Mouse (Mus musculus) cerebellum, adult 9-10 months (tissue): ENCODE measurements around the gene Krt73.

Source experiments
- DNase-seq: peaks from one replicate; pipeline ENCODE4 v3.0.0; 2022

Krt73 gene

DNA sequence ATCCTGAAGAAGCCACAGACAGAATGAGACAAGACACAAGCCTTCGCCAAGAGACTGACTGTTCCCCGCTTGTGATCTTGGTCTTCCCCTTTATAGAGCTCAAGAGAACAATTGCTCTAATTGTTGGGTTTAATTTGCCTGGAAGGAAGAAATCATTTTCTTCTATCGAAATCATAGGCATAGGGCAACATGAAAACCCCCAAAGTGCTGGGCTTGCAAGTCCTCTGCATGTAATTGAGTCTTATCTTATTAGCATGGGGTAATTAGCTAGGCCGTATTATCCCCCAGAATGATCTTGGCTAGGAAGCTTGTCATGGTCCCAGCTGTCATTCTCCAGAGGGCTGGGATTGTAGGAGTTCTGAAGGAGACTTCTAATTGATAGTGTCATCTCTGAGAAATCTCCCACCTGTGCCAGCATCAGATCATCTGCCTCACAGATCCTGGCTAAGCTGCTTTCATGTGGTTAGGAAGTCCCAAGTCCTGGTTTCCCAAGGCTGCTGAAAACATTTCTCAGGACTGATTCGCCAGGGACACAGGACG is at the start of gene Krt73:
Gene Krt73 (minus strand): TSS at position 51 of the 540 bp plus-strand sequence.
- DNase-seq = no peak

DNA sequence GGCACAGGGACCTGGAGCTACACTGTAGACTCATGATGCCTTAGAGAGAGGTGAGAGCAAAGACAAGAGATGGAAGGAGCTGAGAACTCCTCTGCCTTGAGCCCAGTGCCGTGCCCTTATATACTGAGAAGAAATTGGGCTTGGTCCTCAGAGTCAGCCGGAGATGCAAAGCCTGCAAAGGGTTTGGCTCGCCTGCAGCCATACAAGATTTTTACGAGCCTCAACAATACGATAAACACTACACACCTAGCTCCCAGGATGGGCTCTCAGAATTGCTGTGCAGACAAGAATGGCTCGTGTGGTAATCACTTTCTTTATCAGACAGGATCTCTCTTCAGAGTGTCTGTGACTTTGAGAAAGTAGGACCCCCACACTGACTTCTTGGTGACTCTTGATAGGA is 48.5 kb upstream of the Krt73 start, which contains the start of gene Krt1:
Gene Krt1 (minus strand): TSS at position 101 of the 400 bp plus-strand sequence.
- DNase-seq = no peak

DNA sequence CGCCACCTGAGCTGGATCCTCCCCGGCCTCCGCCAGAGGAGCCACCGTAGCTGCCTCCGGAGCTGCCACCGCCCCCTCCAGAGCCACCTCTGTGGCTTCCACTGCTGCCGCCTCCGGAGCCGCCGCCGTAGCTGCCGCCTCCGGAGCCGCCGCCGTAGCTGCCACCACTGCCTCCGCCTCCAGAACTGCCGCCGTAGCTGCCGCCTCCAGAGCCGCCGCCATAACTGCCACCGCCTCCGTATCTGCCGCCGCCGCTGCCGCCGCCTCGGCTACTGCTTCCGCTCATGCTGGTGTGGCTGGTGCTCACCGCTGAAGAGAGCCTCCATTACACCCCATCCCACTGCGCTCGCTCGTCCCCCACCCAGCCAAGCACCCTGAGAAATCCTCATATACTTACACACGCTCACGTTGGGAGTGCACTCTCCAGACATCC is 43.8 kb upstream of the Krt73 start:
- no peak for DNase-seq

DNA sequence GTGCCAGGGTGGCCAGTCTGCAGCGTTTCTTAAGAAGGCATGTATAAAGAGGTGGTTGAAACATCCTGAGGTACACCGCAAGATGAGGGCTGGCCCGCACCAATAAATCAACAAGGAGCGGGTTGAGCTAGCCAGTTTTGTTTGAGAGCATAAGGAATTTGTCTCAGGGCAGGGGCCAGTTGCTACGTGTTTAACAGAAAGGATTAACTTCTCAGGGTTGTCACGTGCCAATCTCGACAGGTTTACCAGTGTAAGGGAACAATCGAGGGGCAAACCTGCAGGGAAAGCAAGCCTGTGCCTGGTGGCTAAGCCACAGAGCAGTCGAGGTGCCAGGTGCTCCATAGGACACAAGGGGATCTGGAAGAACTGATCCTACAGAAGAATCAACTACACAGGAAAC is 41.0 kb upstream of the Krt73 start:
- DNase-seq = no peak

DNA sequence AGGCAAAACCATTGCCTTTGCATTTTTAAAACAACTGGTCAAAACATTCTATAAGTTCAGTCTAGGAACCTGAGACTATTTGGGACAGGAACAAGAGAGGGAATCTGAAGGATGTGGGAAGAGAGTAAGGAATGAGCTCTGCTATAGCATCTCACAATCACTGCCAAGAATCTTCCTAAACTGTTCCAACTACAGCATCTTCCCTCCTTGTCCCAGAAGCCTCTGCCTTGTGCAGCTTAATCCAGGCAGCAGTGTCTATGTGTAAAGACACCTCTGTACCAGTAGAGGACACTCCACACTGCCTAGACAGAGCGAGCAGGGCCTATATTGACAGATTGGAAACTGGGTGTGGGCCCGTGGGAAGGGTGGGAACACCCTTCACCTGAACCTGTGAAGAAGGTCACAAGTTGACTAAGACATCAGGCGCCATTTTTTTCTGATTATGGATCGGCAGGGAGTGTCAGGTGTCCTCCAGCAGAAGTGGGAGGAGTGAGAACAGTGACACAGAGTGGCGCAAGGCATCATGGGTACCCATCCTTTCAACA is 32.7 kb upstream of the Krt73 start:
- no peak for DNase-seq

DNA sequence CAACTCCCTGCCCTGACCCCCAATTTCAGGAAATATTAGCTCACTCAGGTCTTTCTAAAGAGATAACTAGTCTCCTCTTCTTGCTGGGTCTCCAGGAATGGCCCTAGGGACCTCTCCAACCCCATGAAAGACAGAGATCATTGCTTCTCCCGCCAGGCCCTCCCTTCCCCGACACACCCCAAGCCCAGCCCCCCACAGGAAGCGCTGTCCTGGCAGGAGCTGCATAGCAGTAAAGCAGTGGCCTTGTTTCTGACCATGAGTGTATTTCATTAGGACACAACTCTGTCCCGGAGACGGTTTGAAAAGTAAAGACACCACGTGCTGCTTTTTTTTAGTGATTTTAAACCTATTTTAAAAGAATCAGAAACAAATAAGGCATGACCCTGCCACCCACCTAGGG is 31.0 kb upstream of the Krt73 start:
- no peak for DNase-seq

DNA sequence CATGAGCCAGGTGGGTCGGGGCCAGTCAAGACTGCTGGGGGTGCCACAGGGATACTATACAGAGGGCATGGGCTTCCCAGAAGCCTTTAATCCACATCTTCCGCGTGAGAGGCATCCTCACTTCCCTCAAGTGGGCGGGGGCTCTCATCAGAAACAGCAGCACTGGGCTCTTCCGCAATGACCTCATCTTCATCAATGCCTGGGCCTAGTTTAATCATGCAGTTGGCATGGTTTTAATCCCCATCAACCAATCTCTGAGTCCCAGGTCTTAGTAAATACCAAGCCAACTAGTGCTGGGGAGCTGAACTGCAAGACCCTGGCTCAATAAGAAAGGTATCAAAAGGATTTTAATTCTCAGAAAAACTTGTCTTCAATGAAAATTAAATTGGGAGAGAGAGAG is 27.3 kb upstream of the Krt73 start:
- DNase-seq = no peak

DNA sequence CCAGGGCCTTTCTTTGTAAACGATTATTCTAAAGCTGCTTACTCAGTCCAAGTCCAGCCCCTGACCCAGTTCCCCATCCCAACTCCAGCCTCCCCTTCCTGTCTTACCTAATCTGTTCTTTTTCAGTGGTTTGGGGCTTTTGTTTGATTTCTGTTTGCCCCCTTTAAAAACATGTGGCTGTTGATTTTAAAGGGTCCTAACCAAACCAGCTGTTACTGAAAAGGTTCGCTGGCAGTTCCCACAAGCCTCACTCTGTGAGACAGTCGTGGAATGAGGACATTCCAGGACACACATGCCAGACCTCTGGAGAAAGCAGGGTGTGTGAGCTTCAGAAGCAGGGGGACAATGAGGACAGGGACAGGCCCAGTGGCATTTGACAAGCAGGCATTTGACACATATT is 19.6 kb upstream of the Krt73 start:
- no peak for DNase-seq

DNA sequence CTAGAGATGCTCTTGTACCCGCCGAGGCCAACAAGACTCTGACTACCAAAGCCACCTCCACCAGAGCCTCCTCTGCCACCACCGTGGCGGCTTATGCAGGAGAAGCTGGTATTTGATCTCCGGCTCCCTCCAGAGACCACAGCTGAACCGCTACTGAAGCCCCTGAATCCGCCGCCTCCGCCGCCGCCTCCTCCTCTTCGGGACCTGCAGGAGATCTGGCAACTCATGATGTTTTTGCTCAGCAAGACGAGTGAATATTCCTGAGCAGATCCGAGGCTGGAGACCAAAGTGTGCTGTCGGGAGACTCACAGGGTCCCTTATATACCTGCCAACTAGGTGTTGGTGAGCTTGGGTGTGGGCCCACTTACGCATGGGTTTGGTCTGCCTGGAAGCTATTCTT is 15.7 kb upstream of the Krt73 start, which contains the start of gene Krt2:
Gene Krt2 (minus strand): TSS at position 295 of the 400 bp plus-strand sequence.
- no peak for DNase-seq

DNA sequence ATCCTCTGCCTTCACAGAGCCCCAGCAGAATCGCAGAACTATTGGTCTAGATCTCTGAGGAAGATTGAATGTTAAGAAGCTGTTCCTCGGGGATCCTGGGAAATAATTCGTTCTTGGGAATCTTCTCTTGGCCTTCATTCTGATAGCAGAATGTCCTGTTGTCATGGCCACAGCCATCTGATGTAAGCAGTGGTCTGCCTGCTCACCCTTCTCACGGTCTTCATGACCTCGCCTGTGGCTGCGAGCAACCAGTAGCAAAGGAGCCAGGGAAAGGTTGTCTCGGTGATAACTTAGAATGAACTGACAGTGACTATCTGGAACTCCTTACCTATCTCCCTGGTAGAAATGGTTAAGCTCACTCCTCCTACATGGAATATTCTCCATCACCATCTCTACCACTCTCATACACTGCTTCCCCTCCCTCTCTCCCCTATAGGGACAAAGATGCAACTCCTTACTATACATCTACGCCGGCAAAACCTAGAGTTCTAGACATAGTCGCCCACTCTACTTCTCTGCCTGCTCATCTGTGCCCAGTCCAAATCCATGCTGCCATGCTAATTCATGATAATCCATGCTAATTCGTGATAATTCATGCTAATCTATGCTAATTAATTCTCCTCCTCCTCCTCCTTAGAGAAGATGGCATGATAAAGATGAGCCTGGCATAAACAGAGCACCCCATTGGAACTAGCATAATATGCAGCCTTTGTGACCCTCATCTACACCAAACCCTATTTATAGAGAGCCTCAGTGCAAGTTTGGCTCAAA is 1.1 kb upstream of the Krt73 start:
- DNase-seq = no peak

DNA sequence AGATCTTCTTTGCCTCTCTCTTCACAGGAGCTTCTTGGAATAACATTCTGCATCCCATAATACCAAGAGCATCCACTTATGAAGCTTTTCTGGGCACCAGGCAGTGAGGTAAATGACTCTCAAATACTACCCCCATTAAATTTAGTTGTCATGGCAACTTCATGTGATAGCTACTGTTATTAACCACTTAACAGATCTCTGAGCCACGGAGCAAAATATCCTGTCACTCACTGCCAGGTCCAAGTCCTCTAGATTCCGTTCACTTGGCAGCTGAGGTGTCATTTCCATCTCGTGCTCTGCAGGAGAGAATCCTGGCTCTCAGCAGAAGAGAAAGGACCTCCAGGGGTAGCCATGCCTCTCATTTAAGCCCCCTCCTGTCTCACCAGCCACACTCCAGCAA is 11.3 kb downstream of the Krt73 start:
- no peak for DNase-seq

DNA sequence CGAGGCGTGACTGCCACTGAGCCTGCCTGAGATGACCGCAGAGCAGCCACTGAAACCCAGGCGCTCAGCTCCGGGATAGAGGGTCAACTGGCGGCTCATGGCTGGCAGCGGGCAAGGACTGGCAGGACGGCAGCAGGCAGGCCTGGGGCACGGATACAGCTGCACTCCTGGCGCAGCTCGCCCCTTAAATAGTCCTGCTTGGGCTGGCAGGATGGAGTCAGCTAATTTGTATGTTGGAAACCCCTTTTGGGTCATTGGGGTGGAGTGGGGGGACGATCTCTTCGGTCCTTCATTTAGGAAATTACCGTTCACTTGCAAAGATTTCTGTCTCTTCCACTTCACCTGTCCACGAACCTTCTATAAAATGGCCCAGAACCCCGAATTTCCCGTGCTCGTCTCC is 15.8 kb downstream of the Krt73 start, which contains the start of gene Krt72:
Gene Krt72 (minus strand): TSS at position 101 of the 400 bp plus-strand sequence.
- no peak for DNase-seq

DNA sequence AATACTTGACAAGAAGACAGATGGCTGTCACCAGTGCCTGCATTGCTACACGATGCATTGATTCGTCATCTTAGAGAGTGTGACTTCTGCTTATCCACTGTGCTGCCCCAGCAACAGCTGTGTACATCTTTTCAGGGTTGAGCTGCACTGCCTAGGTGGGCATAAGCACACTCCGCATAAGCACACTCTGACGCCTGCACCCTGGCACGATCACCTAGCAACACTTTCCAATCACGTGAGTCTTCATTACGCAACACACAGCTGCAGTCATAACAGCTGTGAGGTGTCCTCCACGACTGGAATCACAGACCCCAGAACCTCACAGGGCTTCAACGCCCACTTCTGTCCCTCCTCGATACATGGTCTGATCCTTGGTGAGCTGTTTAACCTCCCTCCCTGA is 28.7 kb downstream of the Krt73 start:
- DNase-seq = no peak

DNA sequence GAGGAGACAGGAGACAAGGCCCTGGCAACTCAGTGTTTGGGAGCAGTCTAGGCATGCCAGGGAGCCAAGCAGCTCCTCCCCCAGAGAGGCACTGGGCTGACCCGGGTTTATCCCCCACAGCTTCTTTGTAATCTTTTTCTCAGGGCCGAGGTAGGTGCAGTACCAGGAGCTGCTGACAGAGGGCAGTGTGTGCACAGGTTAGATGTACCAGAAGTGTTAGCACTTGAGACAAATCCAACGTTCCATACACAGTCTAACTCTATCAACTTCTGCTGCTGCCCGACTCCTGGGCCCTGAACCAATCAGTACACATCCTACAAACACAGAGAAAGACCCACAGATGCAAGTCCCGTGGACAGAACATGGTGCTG is 29.4 kb downstream of the Krt73 start:
- peak; percentile 82 for DNase-seq

DNA sequence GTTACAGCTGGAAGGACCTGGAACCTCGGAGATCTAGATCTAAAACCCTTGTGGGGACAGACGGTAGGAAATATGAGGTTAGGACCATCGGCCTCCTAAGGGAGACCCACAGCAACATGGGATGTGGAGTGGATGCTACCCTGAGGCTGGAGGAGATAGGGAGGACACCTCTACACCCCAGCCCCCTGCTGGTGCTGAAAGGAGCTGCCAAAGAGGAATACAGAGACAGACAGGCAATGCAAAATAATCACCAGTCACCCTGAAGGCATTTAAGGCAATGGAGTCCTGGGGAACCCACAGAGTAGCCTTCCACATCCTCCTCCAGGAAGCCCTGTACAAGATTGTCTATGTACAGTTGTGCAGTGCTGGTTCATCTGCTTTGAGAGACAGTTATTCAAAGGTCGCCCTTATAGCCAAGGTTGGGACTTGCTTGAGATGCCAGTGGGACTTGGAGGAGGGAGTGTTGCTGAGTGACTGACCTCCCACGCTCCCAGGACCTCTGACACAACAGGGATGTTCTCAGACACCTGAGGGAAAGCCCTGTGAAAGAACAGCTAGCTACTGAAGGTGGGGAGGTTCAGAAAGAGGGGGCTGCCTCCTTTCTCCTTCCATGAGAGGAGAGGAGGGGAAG is 30.0 kb downstream of the Krt73 start:
- no peak for DNase-seq

DNA sequence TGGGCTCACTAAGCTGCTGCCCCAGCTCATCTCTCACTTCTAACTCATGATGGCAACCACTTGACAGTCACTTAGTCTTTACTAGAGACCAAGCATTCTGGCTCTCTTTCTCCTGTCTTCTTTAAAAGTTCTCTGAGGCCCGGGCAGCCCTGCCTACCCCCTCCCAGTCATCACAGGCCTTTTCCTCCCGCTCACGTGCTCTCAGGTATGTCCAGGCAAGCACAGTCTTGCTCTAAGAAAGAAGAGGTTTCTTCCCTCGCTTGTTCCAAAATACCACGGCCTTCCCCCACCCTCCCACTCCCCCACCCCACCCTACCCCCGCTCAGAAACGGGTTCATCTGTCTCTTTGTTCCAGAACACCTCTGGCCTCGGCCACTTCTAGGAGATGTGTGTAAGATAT is 31.9 kb downstream of the Krt73 start:
- DNase-seq = no peak
